Comparison of ENCODE assay signal across 11 mouse cellular contexts in genomic region chr2:132291265-132291664, GRCm38 (mm10). TPM values are rescaled to one million over a fixed set of nuclear protein-coding genes. Genes with fewer than 3 reads are reported as not detected.
DNase-seq lines count a peak whose midpoint lies in the region; ATAC-seq and TF ChIP-seq lines count a peak whose summit lies in the region.
"Had no signal": no experiment of that assay in that cellular context is flagged by ENCODE, and none has a peak within 500 bp of the region (broad histone marks: within the 10 kb centered on the region; RNA-seq: fewer than 3 reads in every experiment).

No protein-coding gene starts in this region.

- TF ChIP-seq POLR2A in small intestine, adult 2 months (IDR thresholded peaks at IDR 0.05; ENCODE audit: low read depth, low read length), result no peak

- DNase-seq in heart, postnatal 4 days, result no peak
- no peak for DNase-seq in adrenal gland, adult 8-10 months
- DNase-seq in spleen, adult 12 weeks (ENCODE audit: low spot score), result no peak
- DNase-seq: right cerebral cortex, postnatal 14 days had no signal

- peaks cover 44% of the 10 kb centered on the region for H3K4me1 ChIP-seq in heart, embryonic 12.5 days (replicated peaks)
- H3K4me1 ChIP-seq in midbrain, embryonic 13.5 days (replicated peaks), result peaks cover 25% of the 10 kb centered on the region
- H3K4me1 ChIP-seq in midbrain, embryonic 16.5 days (ENCODE audit: control insufficient read depth, insufficient read depth, low read length), result peaks cover 8% of the 10 kb centered on the region
- peaks cover 46% of the 10 kb centered on the region for H3K4me1 ChIP-seq in heart, embryonic 15.5 days (replicated peaks)
- H3K4me1 ChIP-seq in small intestine, adult 2 months (ENCODE audit: control insufficient read depth, insufficient read depth, insufficient read length, low read length), result peaks cover 9% of the 10 kb centered on the region; the same call in 1 of the 2 replicates

- H3K9ac ChIP-seq in heart, embryonic 12.5 days, result no peak overlapping the region; the same call in 1 of the 2 replicates
- no peak overlapping the region for H3K9ac ChIP-seq in midbrain, embryonic 13.5 days (replicated peaks)
- H3K9ac ChIP-seq in midbrain, embryonic 16.5 days (ENCODE audit: low read depth, low read length), result no peak overlapping the region
- H3K9ac ChIP-seq in heart, embryonic 15.5 days, result no peak overlapping the region
- H3K9ac ChIP-seq: midbrain, embryonic 12.5 days had no signal

- H3K27me3 ChIP-seq in heart, embryonic 12.5 days (replicated peaks), result no peaks in the 10 kb centered on the region
- no peaks in the 10 kb centered on the region for H3K27me3 ChIP-seq in midbrain, embryonic 13.5 days
- no peaks in the 10 kb centered on the region for H3K27me3 ChIP-seq in midbrain, embryonic 16.5 days (ENCODE audit: control insufficient read depth, insufficient read depth, low read depth, low read length)
- no peaks in the 10 kb centered on the region for H3K27me3 ChIP-seq in heart, embryonic 15.5 days
- H3K27me3 ChIP-seq in small intestine, adult 2 months (ENCODE audit: control insufficient read depth, insufficient read depth, low read length), result no peaks in the 10 kb centered on the region
- H3K27me3 ChIP-seq: midbrain, embryonic 12.5 days had no signal

- H3K4me2 ChIP-seq in heart, embryonic 12.5 days, result no peak overlapping the region
- H3K4me2 ChIP-seq in midbrain, embryonic 13.5 days (replicated peaks), result no peak overlapping the region
- H3K4me2 ChIP-seq in midbrain, embryonic 16.5 days (ENCODE audit: low read length), result no peak overlapping the region
- no peak overlapping the region for H3K4me2 ChIP-seq in heart, embryonic 15.5 days
- H3K4me2 ChIP-seq: midbrain, embryonic 12.5 days had no signal

- no peak overlapping the region for H3K4me3 ChIP-seq in heart, embryonic 12.5 days
- H3K4me3 ChIP-seq in midbrain, embryonic 13.5 days (replicated peaks), result no peak overlapping the region
- H3K4me3 ChIP-seq in midbrain, embryonic 16.5 days (ENCODE audit: low read depth, low read length), result no peak overlapping the region
- H3K4me3 ChIP-seq in heart, embryonic 15.5 days, result no peak overlapping the region
- no peak overlapping the region for H3K4me3 ChIP-seq in small intestine, adult 2 months (ENCODE audit: low read depth, low read length)
- H3K4me3 ChIP-seq: midbrain, embryonic 12.5 days had no signal

- 74% methylated on average over 3 of the region's 3 CpGs for WGBS in heart, embryonic 12.5 days
- 69% methylated on average over 3 of the region's 3 CpGs for WGBS in midbrain, embryonic 13.5 days
- WGBS in midbrain, embryonic 16.5 days, result 75% methylated on average over 3 of the region's 3 CpGs
- 67% methylated on average over 3 of the region's 3 CpGs for WGBS in heart, embryonic 15.5 days
- WGBS in small intestine, adult 2 months, result 63% methylated on average over 3 of the region's 3 CpGs

- peak overlapping the region; percentile 63 for H3K27ac ChIP-seq in heart, embryonic 12.5 days (ENCODE audit: poor library complexity, severe bottlenecking)
- 0 out of 2 replicates have a peak overlapping the region, but pooled peaks have one; percentile 6 for H3K27ac ChIP-seq in midbrain, embryonic 13.5 days
- no peak overlapping the region for H3K27ac ChIP-seq in midbrain, embryonic 16.5 days (ENCODE audit: low read length)
- peak overlapping the region; percentile 77 for H3K27ac ChIP-seq in heart, embryonic 15.5 days
- H3K27ac ChIP-seq in small intestine, adult 2 months (ENCODE audit: insufficient read depth, low read depth, low read length), result 0 out of 2 replicates have a peak overlapping the region, but pooled peaks have one; percentile 1
- H3K27ac ChIP-seq: midbrain, embryonic 12.5 days had no signal

- TF ChIP-seq CTCF in small intestine, adult 2 months (IDR thresholded peaks at IDR 0.05; ENCODE audit: extremely low read depth, insufficient read length, insufficient replicate concordance, low read depth, low read length), result no peak

- H3K9me3 ChIP-seq in heart, embryonic 12.5 days (replicated peaks), result no peaks in the 10 kb centered on the region
- H3K9me3 ChIP-seq in midbrain, embryonic 13.5 days, result 0 out of 2 replicates have a peak, but pooled peaks cover 2% of the 10 kb centered on the region
- H3K9me3 ChIP-seq in midbrain, embryonic 16.5 days (replicated peaks; ENCODE audit: control insufficient read depth, low read length, poor library complexity, severe bottlenecking), result 0 out of 2 replicates have a peak, but pooled peaks cover 5% of the 10 kb centered on the region
- H3K9me3 ChIP-seq in heart, embryonic 15.5 days (replicated peaks), result no peaks in the 10 kb centered on the region

- no peak for ATAC-seq in heart, embryonic 12.5 days (ENCODE audit: insufficient number of reproducible peaks, low FRiP score)
- ATAC-seq in midbrain, embryonic 13.5 days, result 0 out of 2 replicates have a peak, but pooled peaks have one; percentile 18
- no peak for ATAC-seq in midbrain, embryonic 16.5 days
- no peak for ATAC-seq in heart, embryonic 15.5 days (replicated peaks; ENCODE audit: insufficient number of reproducible peaks, insufficient read depth, low FRiP score, low read depth)
- ATAC-seq: hindbrain, embryonic 16.5 days had no signal

- H3K36me3 ChIP-seq in heart, embryonic 12.5 days, result peaks cover 14% of the 10 kb centered on the region
- H3K36me3 ChIP-seq in midbrain, embryonic 13.5 days, result peaks cover 29% of the 10 kb centered on the region
- H3K36me3 ChIP-seq in midbrain, embryonic 16.5 days (ENCODE audit: control insufficient read depth, insufficient read depth, low read length), result peaks cover 5% of the 10 kb centered on the region
- H3K36me3 ChIP-seq in heart, embryonic 15.5 days, result peaks cover 23% of the 10 kb centered on the region
- H3K36me3 ChIP-seq in small intestine, adult 2 months (ENCODE audit: control insufficient read depth, insufficient read depth, low read length), result peaks cover 23% of the 10 kb centered on the region

RNA-seq across cellular contexts. Expression of gene Cds2, which starts 28.3 kb away (rescaled TPM):
- 18.9 and 21.0 TPM in 2 replicates for polyA plus RNA-seq in heart, embryonic 12.5 days (2016; fragmentation: Nextera tagmentation; extraction: Ambion mirVana)
- 10 to 100 TPM; 63.9 to 73.8 TPM for total RNA-seq in heart, postnatal 4 days (2021)
- 24.4 and 28.4 TPM in 2 replicates for polyA plus RNA-seq in midbrain, embryonic 13.5 days (2015; fragmentation: Nextera tagmentation; extraction: Ambion mirVana)
- 40.1 and 40.3 TPM in 2 replicates for polyA plus RNA-seq in midbrain, embryonic 16.5 days (2015; fragmentation: Nextera tagmentation; extraction: Ambion mirVana)
- polyA plus RNA-seq in heart, embryonic 15.5 days (2015; fragmentation: Nextera tagmentation; extraction: Ambion mirVana), result 20.8 and 26.9 TPM in 2 replicates
- polyA plus RNA-seq in small intestine, adult 2 months (2012; rRNA removed), result 9.6 and 21.2 TPM in 2 replicates
- 100 to 1,000 TPM in 1 of 4 experiments, 10 to 100 TPM in 3; 73.5 to 114 (median 87.4) TPM for total RNA-seq in adrenal gland, adult 8-10 months (2022)

RNA-seq across cellular contexts. Expression of gene Pcna, which starts 38.2 kb away (rescaled TPM):
- 172 and 177 TPM in 2 replicates for polyA plus RNA-seq in heart, embryonic 12.5 days (2016; fragmentation: Nextera tagmentation; extraction: Ambion mirVana)
- 100 to 1,000 TPM; 182 to 184 TPM for total RNA-seq in heart, postnatal 4 days (2021)
- polyA plus RNA-seq in midbrain, embryonic 13.5 days (2015; fragmentation: Nextera tagmentation; extraction: Ambion mirVana), result 157 and 166 TPM in 2 replicates
- 88.2 and 94.7 TPM in 2 replicates for polyA plus RNA-seq in midbrain, embryonic 16.5 days (2015; fragmentation: Nextera tagmentation; extraction: Ambion mirVana)
- 138 and 157 TPM in 2 replicates for polyA plus RNA-seq in heart, embryonic 15.5 days (2015; fragmentation: Nextera tagmentation; extraction: Ambion mirVana)
- 32.6 and 54.9 TPM in 2 replicates for polyA plus RNA-seq in small intestine, adult 2 months (2012; rRNA removed)
- 10 to 100 TPM; 58.8 to 71.5 (median 65.4) TPM for total RNA-seq in adrenal gland, adult 8-10 months (2022)

RNA-seq across cellular contexts. Expression of gene Tmem230, which starts 43.7 kb away (rescaled TPM):
- 40.3 and 40.7 TPM in 2 replicates for polyA plus RNA-seq in heart, embryonic 12.5 days (2016; fragmentation: Nextera tagmentation; extraction: Ambion mirVana)
- total RNA-seq in heart, postnatal 4 days (2021), result 10 to 100 TPM; 22.6 to 24.4 TPM
- 53.9 TPM in 2 replicates for polyA plus RNA-seq in midbrain, embryonic 13.5 days (2015; fragmentation: Nextera tagmentation; extraction: Ambion mirVana)
- 45.4 and 46.6 TPM in 2 replicates for polyA plus RNA-seq in midbrain, embryonic 16.5 days (2015; fragmentation: Nextera tagmentation; extraction: Ambion mirVana)
- polyA plus RNA-seq in heart, embryonic 15.5 days (2015; fragmentation: Nextera tagmentation; extraction: Ambion mirVana), result 40.2 and 41.3 TPM in 2 replicates
- 112 and 227 TPM in 2 replicates for polyA plus RNA-seq in small intestine, adult 2 months (2012; rRNA removed)
- 10 to 100 TPM; 44.1 to 48.7 (median 46.3) TPM for total RNA-seq in adrenal gland, adult 8-10 months (2022)
